Mouse (Mus musculus): Measurements from ENCODE around the gene Necab3. TPM values are rescaled to one million over a fixed set of nuclear protein-coding genes. Genes with fewer than 3 reads are reported as not detected.

Gene Necab3
- polyA plus RNA-seq, 1 experiment from 2014 or later, result 0.73 TPM

DNA sequence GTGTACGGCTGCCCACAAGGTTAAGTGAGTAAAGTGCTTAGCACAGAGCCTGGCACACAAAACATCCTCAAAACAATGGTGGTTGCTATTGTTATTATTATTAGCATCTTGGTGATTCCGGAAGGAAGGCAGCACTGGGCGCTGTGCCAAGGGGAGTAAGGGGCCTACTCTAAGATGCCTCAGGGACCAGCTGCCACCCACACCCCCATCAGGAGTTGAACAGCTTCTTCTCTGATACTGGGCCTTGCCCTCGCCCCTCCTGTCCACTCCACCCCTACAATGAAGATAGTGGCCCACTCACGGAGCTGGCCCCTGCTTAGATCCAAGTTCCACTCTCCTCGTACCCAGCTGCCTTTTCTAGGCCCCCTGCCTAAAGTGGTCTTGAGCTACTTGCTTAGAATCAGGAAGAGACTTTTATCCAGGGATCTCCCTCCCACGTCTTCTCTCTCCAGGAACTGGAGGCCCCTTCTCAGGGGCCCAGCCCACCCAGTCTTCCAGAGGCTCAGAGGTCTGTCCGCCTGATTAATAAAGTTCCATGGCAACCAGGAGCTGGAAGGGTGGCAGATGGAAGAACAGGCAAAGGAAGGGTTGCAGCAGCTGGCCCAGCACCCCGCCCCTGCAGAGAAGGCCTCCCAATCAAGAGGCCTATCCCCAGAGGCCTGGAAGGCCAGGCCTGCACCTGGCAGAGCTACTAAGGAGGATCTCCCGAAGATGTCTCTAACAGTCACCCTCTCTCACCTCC, 9.8 kb upstream of the Necab3 start:
- WGBS (ENCODE audit: insufficient replicate concordance), result 15% methylated on average over 10 of the region's 10 CpGs
- peak overlapping the region; percentile 79 for H3K4me2 ChIP-seq (ENCODE audit: low read depth, low read length)
- no peaks in the 10 kb centered on the region for H3K9me3 ChIP-seq (replicated peaks; ENCODE audit: control insufficient read depth, low read length)
- H3K9ac ChIP-seq (ENCODE audit: low read depth, low read length), result peak overlapping the region; percentile 73
- ATAC-seq (ENCODE audit: low read depth), result peak; percentile 3; the same call in 1 of the 2 replicates
- H3K27me3 ChIP-seq (ENCODE audit: control insufficient read depth, insufficient read depth, low read depth, low read length), result no peaks in the 10 kb centered on the region
- peaks cover 11% of the 10 kb centered on the region for H3K36me3 ChIP-seq (ENCODE audit: control insufficient read depth, insufficient read depth)
- peak overlapping the region; percentile 79 for H3K4me3 ChIP-seq (ENCODE audit: low read depth, low read length)
- peaks cover 52% of the 10 kb centered on the region for H3K4me1 ChIP-seq (ENCODE audit: control insufficient read depth, low read depth, low read length)
- peak overlapping the region; percentile 84 for H3K27ac ChIP-seq (ENCODE audit: low read length)

DNA sequence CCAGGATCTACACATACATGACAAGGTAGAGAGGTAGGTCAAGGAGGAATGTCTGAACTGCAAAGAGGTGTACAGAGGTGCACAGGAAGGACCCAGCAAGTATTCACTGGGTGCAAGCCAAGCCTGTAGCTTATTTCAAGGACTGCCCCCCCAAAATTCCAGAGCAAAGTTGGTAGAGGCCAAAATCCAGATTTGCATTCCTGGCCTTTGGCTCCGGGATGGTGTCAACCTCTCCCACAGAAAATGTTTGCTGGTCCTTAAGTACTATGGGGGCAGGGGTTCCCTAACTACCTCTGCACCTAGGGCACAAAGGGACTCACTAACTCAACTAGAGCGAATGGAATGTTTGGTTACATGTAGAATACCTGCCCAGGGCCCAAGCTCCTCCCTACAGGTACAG, 9.1 kb upstream of the Necab3 start:
- Histone ChIP-seq H3K4me3 (ENCODE audit: low read depth, low read length) (peak overlapping the region; percentile 79), H3K4me2 (ENCODE audit: low read depth, low read length) (peak overlapping the region; percentile 79), H3K27ac (ENCODE audit: low read length) (peak overlapping the region; percentile 84), H3K27me3 (ENCODE audit: control insufficient read depth, insufficient read depth, low read depth, low read length) (no peaks in the 10 kb centered on the region), H3K36me3 (ENCODE audit: control insufficient read depth, insufficient read depth) (peaks cover 18% of the 10 kb centered on the region), H3K9me3 (replicated peaks; ENCODE audit: control insufficient read depth, low read length) (no peaks in the 10 kb centered on the region), H3K4me1 (ENCODE audit: control insufficient read depth, low read depth, low read length) (peaks cover 52% of the 10 kb centered on the region), H3K9ac (ENCODE audit: low read depth, low read length) (peak overlapping the region; percentile 73)
- no peak for ATAC-seq (ENCODE audit: low read depth)
- WGBS (ENCODE audit: insufficient replicate concordance), result 64% methylated on average over 2 of the region's 2 CpGs

DNA sequence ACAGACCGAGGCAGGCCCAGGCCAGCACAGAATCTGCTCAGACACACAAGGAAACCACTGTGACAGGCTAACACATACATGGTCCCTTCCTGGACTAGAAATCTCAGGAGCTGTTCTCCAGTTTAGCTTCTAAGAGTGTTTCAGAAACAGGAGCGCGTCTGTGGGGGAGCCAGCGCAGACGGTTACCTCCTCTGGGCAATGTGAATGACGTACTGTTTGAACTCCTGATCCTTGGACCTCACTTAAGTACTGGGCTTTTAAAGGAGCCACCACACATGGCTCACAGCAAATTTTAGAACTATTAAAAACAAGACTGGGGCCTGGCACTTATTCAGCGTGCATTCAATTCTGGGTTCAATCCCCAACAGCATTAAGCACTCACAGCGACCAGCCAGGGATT, 8.0 kb upstream of the Necab3 start:
- peaks cover 52% of the 10 kb centered on the region for H3K4me1 ChIP-seq (ENCODE audit: control insufficient read depth, low read depth, low read length)
- no peak overlapping the region for H3K4me3 ChIP-seq (ENCODE audit: low read depth, low read length)
- H3K27ac ChIP-seq (ENCODE audit: low read length), result no peak overlapping the region
- peaks cover 25% of the 10 kb centered on the region for H3K36me3 ChIP-seq (ENCODE audit: control insufficient read depth, insufficient read depth)
- H3K9ac ChIP-seq (ENCODE audit: low read depth, low read length), result no peak overlapping the region
- no peak overlapping the region for H3K4me2 ChIP-seq (ENCODE audit: low read depth, low read length)
- no peaks in the 10 kb centered on the region for H3K9me3 ChIP-seq (replicated peaks; ENCODE audit: control insufficient read depth, low read length)
- ATAC-seq (ENCODE audit: low read depth), result no peak
- WGBS (ENCODE audit: insufficient replicate concordance), result 76% methylated on average over 8 of the region's 8 CpGs
- H3K27me3 ChIP-seq (ENCODE audit: control insufficient read depth, insufficient read depth, low read depth, low read length), result no peaks in the 10 kb centered on the region

DNA sequence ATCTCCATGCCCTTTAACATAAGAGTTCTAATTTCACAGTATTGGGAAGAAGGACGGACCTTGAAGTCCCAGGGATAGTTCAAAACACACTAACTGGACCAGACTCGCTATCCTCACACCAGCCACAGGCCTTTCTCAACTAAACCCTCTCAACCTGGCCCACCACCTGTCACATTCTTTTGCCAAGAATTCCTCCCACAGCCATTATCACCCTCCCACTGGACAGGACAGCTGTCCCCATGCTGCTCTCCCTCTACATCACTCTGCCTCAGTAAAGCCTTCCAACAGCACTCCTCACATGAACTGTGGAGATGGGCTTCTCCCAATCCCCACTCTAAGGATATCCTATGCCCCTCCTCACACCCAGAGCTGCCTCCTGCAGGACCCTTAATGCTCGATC, 6.9 kb upstream of the Necab3 start:
- H3K9ac ChIP-seq (ENCODE audit: low read depth, low read length), result no peak overlapping the region
- ATAC-seq (ENCODE audit: low read depth), result no peak
- H3K27ac ChIP-seq (ENCODE audit: low read length), result no peak overlapping the region
- H3K4me1 ChIP-seq (ENCODE audit: control insufficient read depth, low read depth, low read length), result peaks cover 43% of the 10 kb centered on the region
- peaks cover 34% of the 10 kb centered on the region for H3K36me3 ChIP-seq (ENCODE audit: control insufficient read depth, insufficient read depth)
- H3K27me3 ChIP-seq (ENCODE audit: control insufficient read depth, insufficient read depth, low read depth, low read length), result no peaks in the 10 kb centered on the region
- no peak overlapping the region for H3K4me2 ChIP-seq (ENCODE audit: low read depth, low read length)
- H3K9me3 ChIP-seq (replicated peaks; ENCODE audit: control insufficient read depth, low read length), result no peaks in the 10 kb centered on the region
- no peak overlapping the region for H3K4me3 ChIP-seq (ENCODE audit: low read depth, low read length)
- 78% methylated on average over 3 of the region's 3 CpGs for WGBS (ENCODE audit: insufficient replicate concordance)

DNA sequence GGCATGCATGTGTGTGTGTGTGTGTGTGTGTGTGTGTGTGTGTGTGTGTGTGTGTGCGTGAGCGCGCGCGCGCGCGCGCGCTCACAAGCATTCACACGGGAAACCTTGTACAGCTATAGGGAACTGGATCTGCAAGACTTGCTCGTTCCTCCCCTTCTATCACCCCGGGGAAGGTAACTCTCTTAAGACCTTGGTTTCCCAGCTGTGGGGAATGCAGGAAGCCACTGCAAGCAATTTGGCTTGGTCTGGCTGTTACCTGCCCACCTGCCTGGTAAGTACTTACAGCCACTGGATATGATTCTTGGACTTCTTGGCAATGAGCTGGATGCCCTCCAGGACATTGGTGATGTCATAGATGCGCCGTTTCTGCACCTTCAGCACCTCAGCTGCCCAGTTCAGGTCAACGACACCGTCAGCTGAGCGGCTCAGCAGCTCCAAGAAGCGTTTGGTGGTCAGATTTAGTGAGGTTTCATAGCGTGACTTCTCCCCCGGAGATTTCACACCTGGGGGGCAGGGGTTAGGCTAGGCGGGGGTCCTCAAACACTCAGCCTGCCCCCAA, 5.0 kb upstream of the Necab3 start:
- Histone ChIP-seq H3K9ac (ENCODE audit: low read depth, low read length) (no peak overlapping the region), H3K4me1 (ENCODE audit: control insufficient read depth, low read depth, low read length) (peaks cover 41% of the 10 kb centered on the region), H3K27me3 (ENCODE audit: control insufficient read depth, insufficient read depth, low read depth, low read length) (no peaks in the 10 kb centered on the region), H3K4me3 (ENCODE audit: low read depth, low read length) (no peak overlapping the region), H3K4me2 (ENCODE audit: low read depth, low read length) (no peak overlapping the region), H3K27ac (ENCODE audit: low read length) (no peak overlapping the region), H3K9me3 (replicated peaks; ENCODE audit: control insufficient read depth, low read length) (no peaks in the 10 kb centered on the region), H3K36me3 (ENCODE audit: control insufficient read depth, insufficient read depth) (peaks cover 36% of the 10 kb centered on the region)
- WGBS (ENCODE audit: insufficient replicate concordance), result 91% methylated on average over 22 of the region's 22 CpGs
- no peak for ATAC-seq (ENCODE audit: low read depth)

DNA sequence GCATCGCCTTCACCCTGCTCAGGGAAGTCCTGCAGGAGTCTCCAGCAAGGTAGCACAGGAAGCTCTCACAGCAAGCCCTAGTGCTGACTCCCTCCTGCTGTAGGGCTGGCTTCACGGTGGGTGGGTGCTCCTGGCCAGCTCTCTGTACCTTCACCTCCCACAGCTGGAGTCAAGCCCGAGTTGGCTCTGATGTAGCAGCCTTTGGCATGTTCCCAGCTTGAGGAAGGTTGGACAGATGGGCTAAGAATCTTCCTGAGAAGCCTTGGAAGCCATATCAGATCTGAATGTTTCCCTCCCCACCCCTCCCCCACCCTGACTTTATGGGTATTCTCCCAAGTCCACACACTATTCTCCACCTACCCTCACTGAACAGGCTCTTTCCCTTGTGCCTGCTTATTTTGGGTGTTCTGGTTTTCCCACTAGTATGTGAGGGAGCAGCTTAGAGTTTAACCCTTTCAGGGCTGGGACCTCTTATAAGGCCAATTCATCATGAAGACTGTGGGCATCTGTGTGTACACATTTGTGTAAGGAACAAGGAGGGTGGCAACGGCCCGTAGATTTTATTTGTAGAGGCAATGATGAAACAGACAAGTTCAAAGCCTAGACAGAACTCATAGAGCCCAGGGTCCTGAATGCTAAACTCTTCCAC, 1.4 kb downstream of the Necab3 start:
- Histone ChIP-seq H3K4me3 (ENCODE audit: low read depth, low read length) (no peak overlapping the region), H3K4me2 (ENCODE audit: low read depth, low read length) (no peak overlapping the region), H3K27me3 (ENCODE audit: control insufficient read depth, insufficient read depth, low read depth, low read length) (no peaks in the 10 kb centered on the region), H3K9ac (ENCODE audit: low read depth, low read length) (no peak overlapping the region), H3K4me1 (ENCODE audit: control insufficient read depth, low read depth, low read length) (peaks cover 19% of the 10 kb centered on the region), H3K9me3 (replicated peaks; ENCODE audit: control insufficient read depth, low read length) (no peaks in the 10 kb centered on the region), H3K27ac (ENCODE audit: low read length) (no peak overlapping the region), H3K36me3 (ENCODE audit: control insufficient read depth, insufficient read depth) (peaks cover 15% of the 10 kb centered on the region)
- WGBS (ENCODE audit: insufficient replicate concordance), result 48% methylated on average over 5 of the region's 5 CpGs
- ATAC-seq (ENCODE audit: low read depth), result no peak

DNA sequence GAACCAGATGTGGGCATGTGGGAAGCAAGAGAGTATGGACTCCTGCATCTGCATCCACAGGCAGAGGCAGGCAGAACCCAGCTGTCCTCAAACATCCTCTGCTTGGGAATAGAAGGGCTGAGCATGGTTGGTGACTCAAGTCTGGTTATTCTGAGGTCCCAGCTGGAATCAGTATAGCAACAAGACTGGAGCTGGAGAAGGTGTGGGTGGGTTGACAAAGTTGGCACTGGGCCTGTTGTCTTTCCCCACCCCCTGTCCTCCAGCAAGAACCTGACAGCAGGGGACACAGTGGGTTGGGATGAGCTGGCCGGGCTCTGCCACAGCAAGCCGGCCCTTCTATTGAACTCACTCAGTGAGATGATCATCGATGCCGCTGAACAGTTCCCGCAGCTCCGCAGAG, 3.5 kb downstream of the Necab3 start:
- H3K4me2 ChIP-seq (ENCODE audit: low read depth, low read length), result no peak overlapping the region
- H3K4me1 ChIP-seq (ENCODE audit: control insufficient read depth, low read depth, low read length), result peaks cover 25% of the 10 kb centered on the region
- 87% methylated on average over 6 of the region's 6 CpGs for WGBS (ENCODE audit: insufficient replicate concordance)
- H3K27me3 ChIP-seq (ENCODE audit: control insufficient read depth, insufficient read depth, low read depth, low read length), result peaks cover 16% of the 10 kb centered on the region
- no peaks in the 10 kb centered on the region for H3K36me3 ChIP-seq (ENCODE audit: control insufficient read depth, insufficient read depth)
- no peak overlapping the region for H3K9ac ChIP-seq (ENCODE audit: low read depth, low read length)
- no peak overlapping the region for H3K4me3 ChIP-seq (ENCODE audit: low read depth, low read length)
- H3K27ac ChIP-seq (ENCODE audit: low read length), result no peak overlapping the region
- H3K9me3 ChIP-seq (replicated peaks; ENCODE audit: control insufficient read depth, low read length), result no peaks in the 10 kb centered on the region
- ATAC-seq (ENCODE audit: low read depth), result no peak

DNA sequence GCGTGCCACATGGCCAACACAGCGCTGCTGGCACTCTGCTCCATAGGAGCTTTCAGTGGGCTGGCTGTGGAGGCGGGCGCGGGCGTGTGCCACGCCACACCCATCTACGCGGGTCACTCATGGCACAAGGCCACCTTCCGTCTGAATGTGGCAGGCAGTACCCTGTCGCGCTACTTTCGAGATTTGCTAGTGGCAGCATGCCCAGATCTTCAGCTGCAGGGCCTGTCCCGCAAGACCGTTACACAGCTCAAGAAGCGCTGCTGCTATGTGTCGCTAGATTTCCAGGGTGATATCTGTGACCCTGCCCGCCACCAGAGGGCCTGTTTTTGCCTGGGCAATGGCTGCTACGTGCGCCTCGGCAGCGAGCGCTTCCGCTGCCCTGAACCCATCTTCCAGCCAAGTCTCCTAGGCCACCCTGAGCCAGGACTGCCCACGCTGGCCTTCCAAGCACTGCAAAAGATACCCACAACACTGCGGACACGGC, 6.2 kb downstream of the Necab3 start:
- whole genome bisulfite sequencing (ENCODE audit: insufficient replicate concordance), result 19% methylated on average over 27 of the region's 27 CpGs

DNA sequence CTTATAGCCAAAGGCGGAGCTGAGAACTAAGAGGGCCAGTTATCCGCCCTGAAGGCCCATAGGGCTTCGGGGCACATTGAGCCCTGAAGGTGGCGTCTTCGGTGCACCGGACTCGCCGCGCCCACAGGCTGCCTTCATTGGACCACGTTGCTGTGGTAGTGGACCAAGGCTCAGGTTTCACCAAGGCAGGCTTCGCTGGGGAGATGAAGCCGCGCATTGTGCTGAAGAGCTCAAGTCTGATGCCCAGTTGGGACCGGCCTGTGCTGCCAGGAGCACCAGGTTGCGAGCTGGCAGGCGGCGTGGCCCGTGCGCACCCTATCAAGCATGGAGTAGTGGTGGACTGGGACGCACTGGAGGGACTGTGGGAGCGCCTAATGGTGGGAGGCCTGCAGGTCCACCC, 6.8 kb downstream of the Necab3 start:
- no peaks in the 10 kb centered on the region for H3K36me3 ChIP-seq (ENCODE audit: control insufficient read depth, insufficient read depth)
- H3K4me1 ChIP-seq (ENCODE audit: control insufficient read depth, low read depth, low read length), result peaks cover 22% of the 10 kb centered on the region
- H3K27me3 ChIP-seq (ENCODE audit: control insufficient read depth, insufficient read depth, low read depth, low read length), result peaks cover 31% of the 10 kb centered on the region
- H3K27ac ChIP-seq (ENCODE audit: low read length), result no peak overlapping the region
- 0 out of 2 replicates have a peak, but pooled peaks cover 2% of the 10 kb centered on the region for H3K9me3 ChIP-seq (replicated peaks; ENCODE audit: control insufficient read depth, low read length)
- peak overlapping the region; percentile 43 for H3K4me2 ChIP-seq (ENCODE audit: low read depth, low read length)
- ATAC-seq (ENCODE audit: low read depth), result 0 out of 2 replicates have a peak, but pooled peaks have one; percentile 3
- peak overlapping the region; percentile 9; the same call in 1 of the 2 replicates for H3K4me3 ChIP-seq (ENCODE audit: low read depth, low read length)
- no peak overlapping the region for H3K9ac ChIP-seq (ENCODE audit: low read depth, low read length)
- 35% methylated on average over 21 of the region's 21 CpGs for WGBS (ENCODE audit: insufficient replicate concordance)

More for the DNA sequence above, 6.2 kb downstream of the Necab3 start:
- H3K36me3 ChIP-seq (ENCODE audit: control insufficient read depth, insufficient read depth), result no peaks in the 10 kb centered on the region
- peak; percentile 38 for ATAC-seq (ENCODE audit: low read depth)
- H3K4me2 ChIP-seq (ENCODE audit: low read depth, low read length), result peak overlapping the region; percentile 43
- no peak overlapping the region for H3K9ac ChIP-seq (ENCODE audit: low read depth, low read length)
- H3K27me3 ChIP-seq (ENCODE audit: control insufficient read depth, insufficient read depth, low read depth, low read length), result peaks cover 31% of the 10 kb centered on the region
- peak overlapping the region; percentile 9; the same call in 1 of the 2 replicates for H3K4me3 ChIP-seq (ENCODE audit: low read depth, low read length)
- H3K27ac ChIP-seq (ENCODE audit: low read length), result no peak overlapping the region
- H3K9me3 ChIP-seq (replicated peaks; ENCODE audit: control insufficient read depth, low read length), result 0 out of 2 replicates have a peak, but pooled peaks cover 2% of the 10 kb centered on the region
- H3K4me1 ChIP-seq (ENCODE audit: control insufficient read depth, low read depth, low read length), result peaks cover 22% of the 10 kb centered on the region
